Mouse (Mus musculus) lung, postnatal 25 days (tissue): ENCODE results near the gene Ip6k1.

Source experiments
- DNase-seq: peaks from one replicate; pipeline ENCODE4 v3.0.0; 2022; ENCODE audit warnings: low spot score

Gene Ip6k1

GRCm38 (mm10) chr9:108058291-108058690 lies 56.0 kb downstream of the Ip6k1 start:
- DNase-seq: no peak

- DNase-seq: no peak
Measured at GRCm38 (mm10) chr9:108062142-108062541, 59.8 kb downstream of the Ip6k1 start.

DNA sequence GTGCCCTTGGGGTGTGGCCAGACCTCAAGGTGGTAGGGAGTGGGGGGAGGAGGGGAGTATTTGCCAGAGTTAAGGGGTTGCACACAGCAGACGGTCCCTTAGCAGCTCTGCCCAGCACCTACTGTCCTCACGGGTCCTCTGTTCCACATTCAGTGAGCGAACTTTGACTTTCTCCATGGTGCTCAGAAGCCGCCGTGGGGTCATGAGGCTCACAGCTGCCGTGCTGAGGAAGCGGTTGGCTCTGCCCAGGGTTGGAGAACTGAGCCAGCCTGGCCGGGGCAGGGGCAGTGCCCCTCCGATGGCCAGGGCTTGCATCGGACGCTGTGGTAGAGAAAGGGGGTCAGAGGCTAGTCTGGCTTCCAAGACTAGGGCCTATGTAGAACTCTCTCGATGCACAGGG lies 61.1 kb downstream of the Ip6k1 start:
- no peak for DNase-seq

DNA sequence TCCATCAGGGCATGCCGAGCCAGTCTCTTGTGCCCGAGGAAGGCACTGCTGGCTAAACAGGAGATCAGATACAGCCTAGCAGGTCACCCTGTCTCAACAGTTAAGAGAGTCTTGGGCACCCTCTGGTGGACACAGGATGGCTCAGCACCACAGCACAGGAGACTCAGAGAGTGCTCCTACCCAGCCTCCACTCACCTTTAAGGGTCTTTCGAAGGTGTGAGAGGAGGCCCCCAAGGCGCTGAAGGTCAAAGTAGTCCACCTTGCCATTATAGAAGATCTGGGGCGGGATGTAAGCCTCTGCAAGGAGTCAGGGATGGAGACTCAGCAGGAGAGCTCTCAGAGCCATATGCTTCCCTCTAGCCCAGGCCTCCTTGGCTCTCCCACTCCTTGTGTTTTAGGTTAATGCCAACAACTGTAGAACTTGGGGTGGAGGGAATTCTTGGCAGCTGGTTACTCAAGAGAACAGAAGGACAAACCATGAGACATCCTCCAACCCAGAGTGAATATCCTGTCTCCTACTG lies 63.2 kb downstream of the Ip6k1 start:
- peak; percentile 49 for DNase-seq

DNA sequence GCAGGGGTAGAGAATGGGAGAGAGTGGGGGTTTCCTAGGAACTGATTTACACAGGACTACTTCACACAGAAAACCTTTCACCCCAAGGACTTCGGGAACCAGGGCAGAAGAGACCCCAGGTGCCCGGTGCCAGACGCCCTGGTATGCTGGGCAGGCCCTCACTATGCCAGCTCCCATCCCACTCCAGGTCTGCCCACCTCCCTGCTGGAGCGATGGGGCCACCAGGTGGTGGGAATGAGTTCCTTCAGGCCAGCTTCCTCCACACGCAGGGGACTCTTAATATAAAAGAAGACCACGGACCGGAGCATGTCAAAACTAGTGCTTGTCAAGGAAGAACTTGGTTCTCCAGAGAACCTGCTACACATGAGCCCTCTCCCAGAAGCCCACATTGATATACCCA lies 64.9 kb downstream of the Ip6k1 start:
- DNase-seq: no peak

- DNase-seq: peak; percentile 82
Measured at GRCm38 (mm10) chr9:108067900-108068299, 65.6 kb downstream of the Ip6k1 start.

DNA sequence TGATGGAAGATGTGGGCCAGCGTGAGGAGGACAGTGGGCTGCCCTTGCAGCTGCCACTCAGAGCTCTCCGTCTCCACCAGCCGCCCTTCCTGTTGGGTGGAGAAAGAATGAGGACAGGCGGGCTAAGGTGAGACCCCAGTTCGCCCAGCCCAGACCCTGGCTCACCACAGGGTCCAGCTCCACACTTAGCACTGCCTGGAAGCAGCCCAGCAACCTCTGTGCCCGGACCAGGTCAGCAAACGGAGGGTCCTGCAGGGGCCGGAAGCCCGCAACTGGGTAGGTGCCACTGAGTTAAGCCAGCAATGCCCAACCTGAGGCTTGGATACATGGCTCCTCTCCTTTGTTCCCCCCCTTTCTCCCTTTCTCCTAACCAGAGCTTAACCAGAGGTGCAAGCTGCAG lies 66.7 kb downstream of the Ip6k1 start:
- no peak for DNase-seq

- DNase-seq: no peak
Measured at GRCm38 (mm10) chr9:108069529-108069928, 67.2 kb downstream of the Ip6k1 start.

DNA sequence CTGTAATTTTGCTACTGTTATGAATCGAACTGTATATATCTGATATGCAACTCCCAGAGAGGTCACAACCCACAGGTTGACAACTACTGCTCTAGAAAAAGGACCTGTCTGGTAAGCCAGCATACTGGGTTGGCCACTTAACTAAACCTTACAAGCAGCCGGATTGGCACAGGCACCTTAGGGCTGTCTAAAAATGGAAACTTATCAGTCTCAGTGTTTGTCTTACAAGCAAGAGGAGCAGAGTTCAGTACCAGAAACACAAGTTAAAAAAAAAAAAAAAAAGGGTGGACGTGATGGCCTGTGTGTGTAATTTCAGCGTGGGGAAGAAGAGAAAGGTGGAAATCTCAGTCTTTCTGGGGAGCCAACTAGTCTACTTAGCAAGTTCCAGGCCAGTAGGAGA lies 69.5 kb downstream of the Ip6k1 start:
- DNase-seq: no peak

DNA sequence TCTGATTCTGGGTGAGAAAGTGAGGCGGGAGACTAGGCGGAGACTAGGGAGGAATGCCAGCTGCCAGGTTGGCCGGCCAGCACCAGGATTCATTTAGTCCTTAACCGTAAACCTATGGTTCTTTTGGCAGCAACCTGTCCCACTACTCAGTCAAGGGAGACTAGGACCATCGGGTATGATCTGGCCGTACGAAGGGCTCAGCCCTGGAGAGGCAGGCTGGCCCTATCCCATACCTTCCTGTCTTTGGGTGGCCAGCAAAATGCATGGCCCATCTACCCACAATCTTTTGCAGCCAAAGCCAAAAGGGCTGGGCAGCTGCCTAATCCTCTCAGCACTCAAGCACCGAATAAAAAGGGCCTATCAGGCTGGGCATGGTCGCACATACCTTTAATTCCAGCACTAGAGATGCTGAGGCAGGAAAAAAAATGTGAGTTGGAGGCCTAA lies 70.2 kb downstream of the Ip6k1 start:
- DNase-seq: no peak

GRCm38 (mm10) chr9:108073141-108073930 lies 71.0 kb downstream of the Ip6k1 start:
- no peak for DNase-seq

GRCm38 (mm10) chr9:108080168-108080567 lies 77.9 kb downstream of the Ip6k1 start, which contains the start of gene Mst1:
Gene Mst1 (plus strand): TSS chr9:108080436.
- no peak for DNase-seq

GRCm38 (mm10) chr9:108082549-108082948 lies 80.2 kb downstream of the Ip6k1 start:
- no peak for DNase-seq

GRCm38 (mm10) chr9:108082988-108083431 lies 80.7 kb downstream of the Ip6k1 start, which contains the start of gene Rnf123:
Gene Rnf123 (minus strand): TSS chr9:108083346.
- no peak for DNase-seq

DNA sequence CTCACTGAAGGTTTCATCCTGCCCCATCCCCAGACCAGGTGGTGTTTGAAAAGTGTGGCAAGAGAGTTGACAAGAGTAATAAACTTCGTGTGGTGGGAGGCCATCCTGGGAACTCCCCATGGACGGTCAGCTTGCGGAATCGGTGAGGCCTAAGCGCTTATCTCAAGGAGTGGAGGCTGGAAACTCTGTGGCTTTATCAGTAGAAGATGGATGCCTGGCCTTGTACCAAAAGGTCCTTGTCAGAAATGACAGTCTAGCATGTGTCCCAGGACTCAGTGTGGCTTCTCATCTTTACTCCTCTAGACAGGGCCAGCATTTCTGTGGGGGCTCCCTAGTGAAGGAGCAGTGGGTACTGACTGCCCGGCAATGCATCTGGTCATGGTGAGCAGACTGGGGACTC lies 81.3 kb downstream of the Ip6k1 start:
- DNase-seq: no peak

DNA sequence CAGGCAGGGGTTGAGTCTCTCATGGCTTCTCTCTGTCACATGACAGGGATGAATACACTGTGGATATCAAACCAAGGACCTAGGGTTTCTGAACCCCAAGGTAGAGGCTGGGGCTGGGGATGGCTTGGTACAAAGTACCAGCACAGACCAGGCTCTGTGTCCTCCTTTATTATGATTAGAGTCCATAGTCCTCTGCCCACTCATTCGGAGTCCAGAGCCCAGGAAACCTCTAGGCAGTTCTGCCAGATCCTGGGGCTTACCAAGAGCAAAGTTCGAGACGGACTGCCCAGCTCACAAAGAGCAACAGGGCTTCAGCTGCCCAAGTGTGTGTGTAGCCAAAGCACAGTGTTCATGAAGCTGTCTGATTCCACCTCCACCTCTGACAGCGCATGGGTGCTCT lies 83.0 kb downstream of the Ip6k1 start:
- no peak for DNase-seq

DNA sequence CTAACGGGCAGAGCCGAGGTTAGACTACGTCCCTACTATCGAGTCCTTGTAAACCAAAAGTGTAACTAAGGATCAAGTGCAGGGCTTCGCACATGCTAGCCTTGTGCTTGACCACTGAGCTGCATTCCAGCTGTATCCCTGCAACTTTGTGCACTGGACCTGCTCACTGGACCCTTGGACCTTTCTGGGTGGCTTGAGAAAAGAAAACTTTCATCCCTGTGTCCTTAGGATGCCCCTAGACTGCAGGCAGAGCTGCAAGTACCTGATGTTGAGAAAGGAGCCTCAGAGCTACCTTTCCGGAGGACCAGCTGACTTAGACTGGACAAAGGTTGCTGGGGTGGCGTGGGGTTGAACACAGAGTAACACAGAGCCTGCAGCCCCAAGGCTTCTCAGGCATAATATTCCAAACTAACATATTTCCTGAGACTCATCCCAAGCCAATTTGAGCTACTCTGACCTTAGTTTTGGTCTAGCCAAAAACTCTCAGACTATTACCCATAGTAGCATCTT lies 88.4 kb downstream of the Ip6k1 start:
- no peak for DNase-seq

- no peak for DNase-seq
Measured at GRCm38 (mm10) chr9:108093586-108093985, 91.3 kb downstream of the Ip6k1 start.

DNA sequence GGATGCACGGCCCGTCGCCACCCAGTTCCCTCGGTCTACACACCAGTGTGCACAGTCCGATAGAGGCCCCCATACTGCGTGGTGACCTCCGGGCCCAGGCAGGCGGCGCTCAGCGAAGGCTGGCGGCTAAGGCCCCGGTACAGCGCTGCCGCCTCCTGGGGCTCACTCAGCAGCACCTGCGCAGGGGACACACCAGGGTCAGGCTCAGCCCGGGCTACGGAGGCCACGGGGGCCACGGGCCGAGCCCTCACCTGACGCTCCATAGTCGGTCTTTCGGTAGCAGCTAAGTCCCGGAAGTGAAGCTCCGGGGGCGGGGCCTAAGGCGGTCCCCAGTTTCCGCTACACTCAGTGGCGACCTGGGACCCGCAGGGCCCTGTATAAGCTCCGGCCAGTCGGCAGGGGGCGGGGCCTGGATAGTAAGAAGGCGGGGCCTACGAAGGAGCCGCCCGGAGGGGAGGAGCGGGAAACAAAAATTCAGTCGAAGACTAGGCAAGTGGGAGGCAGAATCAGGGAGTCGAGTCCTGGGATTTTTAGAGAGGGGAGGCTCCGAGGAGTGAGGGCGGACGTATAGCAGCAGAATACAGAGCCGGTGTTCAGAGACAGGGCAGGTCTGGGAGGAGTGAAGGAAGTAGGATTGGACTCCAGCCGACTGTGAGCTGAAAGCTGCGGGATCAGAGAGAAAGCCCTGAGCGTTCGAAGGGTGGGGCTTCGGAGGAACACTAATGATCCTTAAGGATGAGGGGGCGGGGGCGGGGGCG lies 92.1 kb downstream of the Ip6k1 start, which contains the start of gene Apeh:
TSS of gene Apeh (minus strand) at position 423 of the 758 bp plus-strand sequence.
- peak; percentile 96 for DNase-seq

GRCm38 (mm10) chr9:108094998-108095411 lies 92.7 kb downstream of the Ip6k1 start:
- DNase-seq: no peak

DNA sequence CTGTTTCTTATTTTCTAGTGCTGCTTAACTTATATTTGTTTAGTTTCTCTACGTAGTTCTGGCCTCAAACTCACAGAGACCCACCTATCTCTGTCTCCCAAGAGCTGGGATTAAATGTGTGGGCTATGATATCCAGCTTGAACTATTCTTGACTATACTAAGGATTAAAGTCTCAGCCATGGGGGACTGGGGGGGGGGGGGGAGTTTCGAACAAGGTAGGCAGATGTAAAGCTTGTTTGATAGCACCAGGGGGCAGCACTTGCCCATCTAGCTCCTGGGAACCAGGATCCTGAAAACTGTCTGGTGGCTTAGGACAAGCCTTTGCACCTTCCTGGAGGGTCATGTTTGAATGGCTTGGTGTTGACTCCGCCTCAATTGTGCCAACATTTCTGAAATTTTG lies 93.2 kb downstream of the Ip6k1 start:
- peak; percentile 49 for DNase-seq

- DNase-seq: no peak
Measured at GRCm38 (mm10) chr9:108095949-108096712, 93.8 kb downstream of the Ip6k1 start.
